Comparison of ENCODE assay signal across 9 mouse cellular contexts in the genomic region with DNA sequence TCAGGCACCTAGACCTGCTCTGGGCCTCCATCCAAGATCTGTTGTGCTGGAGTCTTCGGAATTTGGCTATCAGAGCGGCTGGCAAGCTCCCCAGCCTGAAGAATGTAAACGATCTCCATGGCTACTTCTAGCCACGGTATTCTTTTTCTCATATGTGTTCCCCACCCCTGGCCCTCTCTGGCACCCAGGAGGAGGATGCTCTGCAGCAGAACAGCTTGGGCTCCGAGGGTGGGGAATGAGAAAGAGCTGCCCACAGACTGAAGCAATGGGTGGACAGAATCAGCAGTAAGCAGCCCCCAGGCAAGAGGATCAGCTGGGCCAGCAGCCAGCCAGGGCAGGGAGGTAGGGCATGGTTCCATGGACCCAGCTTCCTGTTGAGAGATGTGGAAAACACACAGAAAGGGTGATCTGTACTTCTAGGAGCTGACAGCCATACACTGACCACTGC.
DNase-seq lines count a peak whose midpoint lies in the region; TF ChIP-seq lines count a peak whose summit lies in the region.
"Had no signal": no experiment of that assay in that cellular context is flagged by ENCODE, and none has a peak within 500 bp of the region (broad histone marks: within the 10 kb centered on the region; RNA-seq: fewer than 3 reads in every experiment).

No protein-coding gene starts in this region.

- no peak for TF ChIP-seq CTCF in layer of hippocampus, adult 2 months (conservative IDR thresholded peaks at IDR 0.05)

- H3K4me3 ChIP-seq in layer of hippocampus, adult 2 months: no peak overlapping the region
- H3K4me3 ChIP-seq: neural tube, embryonic 12.5 days had no signal

- intact Hi-C loops in heart, postnatal 14 days (cut with DNase I): no loop called here
- intact Hi-C loops in left cerebral cortex, postnatal 36 days (cut with DNase I): no loop called here

- DNase-seq in layer of hippocampus, adult 2 months (ENCODE audit: low spot score in 2 of 2): peak in 1 of 2 experiments; percentile 37
- DNase-seq in layer of hippocampus, adult 9-10 months (ENCODE audit: low spot score): no peak
- DNase-seq in fibroblast of lung, adult 2 months (ENCODE audit: low read depth): peak; percentile 68
- DNase-seq in heart, postnatal 14 days: peak; percentile 62 to 77
- DNase-seq in left cerebral cortex, postnatal 36 days (ENCODE audit: low spot score in 2 of 2): peak; percentile 53 to 54
- DNase-seq in ovary, adult 18-20 months (ENCODE audit: low spot score): peak; percentile 77
- DNase-seq in spleen, adult 12 weeks (ENCODE audit: low spot score): no peak
- DNase-seq in thymus, postnatal 25 days: no peak

- H3K27ac ChIP-seq in layer of hippocampus, adult 2 months: peak overlapping the region; percentile 78
- H3K27ac ChIP-seq: neural tube, embryonic 12.5 days had no signal

Comparison
In these comparisons a context has a peak if more than half of its experiments do, and no peak if none do; other contexts are left out.
1. DNase-seq: peak in fibroblast of lung, adult 2 months (single experiment), heart, postnatal 14 days (2 of 2), left cerebral cortex, postnatal 36 days (2 of 2) and ovary, adult 18-20 months (single experiment); none in layer of hippocampus, adult 9-10 months (single experiment), spleen, adult 12 weeks (single experiment) and thymus, postnatal 25 days (single experiment).